In the genomic region with DNA sequence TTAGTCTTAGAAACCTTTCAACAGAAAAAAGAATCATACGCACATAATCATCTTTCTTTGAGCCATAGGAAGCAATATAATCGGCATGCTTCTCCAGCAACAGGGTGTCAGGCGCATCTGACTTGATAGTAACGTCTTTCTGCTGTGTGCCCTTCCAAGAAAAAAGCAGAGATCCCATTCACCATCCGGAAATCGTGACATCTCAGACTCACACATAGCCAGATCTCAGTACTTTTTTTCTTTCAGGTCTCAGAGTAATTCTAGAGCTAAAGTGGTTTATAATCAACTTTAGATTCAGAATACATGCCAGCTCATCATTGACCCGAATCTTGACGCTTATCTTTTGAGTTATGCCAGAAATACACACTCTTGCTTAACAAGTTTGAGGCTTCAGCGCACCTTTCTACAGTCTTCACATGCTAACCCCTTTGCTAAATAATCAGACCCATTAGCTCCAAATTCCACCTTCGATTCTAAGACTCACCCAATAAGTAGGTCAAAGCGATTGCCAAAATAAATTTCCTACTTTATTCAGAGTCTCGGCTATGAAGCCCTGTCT, we compare ENCODE assay signal across 7 mouse cellular contexts. TPM values are rescaled to one million over a fixed set of nuclear protein-coding genes. Genes with fewer than 3 reads are reported as not detected.
A peak's percentile ranks its signal among the peaks of the same experiment; 100 is the strongest.
DNase-seq lines count a peak whose midpoint lies in the region; ATAC-seq lines count a peak whose summit lies in the region.

No protein-coding gene starts in this region.

- WGBS in embryonic facial prominence, embryonic 14.5 days, result 2% methylated on average over 12 of the region's 12 CpGs
- WGBS in limb, embryonic 11.5 days, result 4% methylated on average over 12 of the region's 12 CpGs
- 3% methylated on average over 12 of the region's 12 CpGs for WGBS in stomach, embryonic 14.5 days

- no peak for DNase-seq in embryonic facial prominence, embryonic 14.5 days (ENCODE audit: low spot score)
- DNase-seq in limb, embryonic 11.5 days (ENCODE audit: low spot score), result no peak
- DNase-seq in right cerebral cortex, postnatal 25 days, result no peak
- no peak for DNase-seq in B cell, adult 2 months

- H3K4me2 ChIP-seq in embryonic facial prominence, embryonic 14.5 days (ENCODE audit: low read depth, low read length), result peak overlapping the region; percentile 76
- H3K4me2 ChIP-seq in limb, embryonic 11.5 days (ENCODE audit: low read depth, severe bottlenecking), result peak overlapping the region; percentile 68
- peak overlapping the region; percentile 54 for H3K4me2 ChIP-seq in stomach, embryonic 14.5 days (replicated peaks; ENCODE audit: low read depth, low read length)

- H3K9me3 ChIP-seq in megakaryocyte, embryonic 14.5 days, result no peaks in the 10 kb centered on the region
- H3K9me3 ChIP-seq in embryonic facial prominence, embryonic 14.5 days (ENCODE audit: control insufficient read depth, low read length), result no peaks in the 10 kb centered on the region
- no peaks in the 10 kb centered on the region for H3K9me3 ChIP-seq in limb, embryonic 11.5 days (ENCODE audit: control insufficient read depth, low read length)
- no peaks in the 10 kb centered on the region for H3K9me3 ChIP-seq in stomach, embryonic 14.5 days (ENCODE audit: control insufficient read depth, low read depth, low read length)

- H3K9ac ChIP-seq in embryonic facial prominence, embryonic 14.5 days (ENCODE audit: low read depth, low read length), result peak overlapping the region; percentile 97
- peak overlapping the region; percentile 98 for H3K9ac ChIP-seq in limb, embryonic 11.5 days (ENCODE audit: low read length)
- peak overlapping the region; percentile 98 for H3K9ac ChIP-seq in stomach, embryonic 14.5 days (replicated peaks; ENCODE audit: low read depth, low read length)

- H3K4me1 ChIP-seq in megakaryocyte, embryonic 14.5 days, result peaks cover 58% of the 10 kb centered on the region
- peaks cover 23% of the 10 kb centered on the region for H3K4me1 ChIP-seq in embryonic facial prominence, embryonic 14.5 days (ENCODE audit: control insufficient read depth, insufficient read depth, low read length)
- H3K4me1 ChIP-seq in limb, embryonic 11.5 days (ENCODE audit: control insufficient read depth, insufficient read depth, low read length), result peaks cover 11% of the 10 kb centered on the region
- peaks cover 22% of the 10 kb centered on the region for H3K4me1 ChIP-seq in stomach, embryonic 14.5 days (ENCODE audit: control insufficient read depth, insufficient read depth, low read length)

- H3K27me3 ChIP-seq in megakaryocyte, embryonic 14.5 days (replicated peaks), result no peaks in the 10 kb centered on the region
- no peaks in the 10 kb centered on the region for H3K27me3 ChIP-seq in embryonic facial prominence, embryonic 14.5 days (replicated peaks; ENCODE audit: control insufficient read depth, insufficient read depth, low read length)
- no peaks in the 10 kb centered on the region for H3K27me3 ChIP-seq in limb, embryonic 11.5 days (ENCODE audit: control insufficient read depth, insufficient read depth, low read length)
- no peaks in the 10 kb centered on the region for H3K27me3 ChIP-seq in stomach, embryonic 14.5 days (ENCODE audit: control insufficient read depth, insufficient read depth, low read length)

- H3K27ac ChIP-seq in embryonic facial prominence, embryonic 14.5 days (replicated peaks; ENCODE audit: low read depth, low read length), result peak overlapping the region; percentile 89
- H3K27ac ChIP-seq in limb, embryonic 11.5 days (replicated peaks; ENCODE audit: low read depth, low read length), result peak overlapping the region; percentile 68; the same call in 1 of the 2 replicates
- peak overlapping the region; percentile 78 for H3K27ac ChIP-seq in stomach, embryonic 14.5 days (ENCODE audit: low read length)

- ATAC-seq in megakaryocyte, adult 5-6 weeks (ENCODE audit: poor library complexity, severe bottlenecking), result no peak
- no peak for ATAC-seq in embryonic facial prominence, embryonic 14.5 days (ENCODE audit: low read depth)
- ATAC-seq in limb, embryonic 11.5 days (ENCODE audit: insufficient number of reproducible peaks, low FRiP score, low TSS enrichment, low read depth), result no peak
- ATAC-seq in stomach, embryonic 14.5 days (ENCODE audit: insufficient number of reproducible peaks, insufficient read depth, low FRiP score, low read depth), result no peak

- H3K36me3 ChIP-seq in megakaryocyte, embryonic 14.5 days (replicated peaks; ENCODE audit: low read length), result peaks cover 47% of the 10 kb centered on the region
- peaks cover 47% of the 10 kb centered on the region for H3K36me3 ChIP-seq in embryonic facial prominence, embryonic 14.5 days (ENCODE audit: control insufficient read depth, insufficient read depth, low read length)
- peaks cover 30% of the 10 kb centered on the region for H3K36me3 ChIP-seq in limb, embryonic 11.5 days (ENCODE audit: control insufficient read depth, insufficient read depth, low read length)
- peaks cover 42% of the 10 kb centered on the region for H3K36me3 ChIP-seq in stomach, embryonic 14.5 days (ENCODE audit: control insufficient read depth, insufficient read depth, low read length)

- H3K4me3 ChIP-seq in megakaryocyte, embryonic 14.5 days (replicated peaks), result peak overlapping the region; percentile 98
- H3K4me3 ChIP-seq in embryonic facial prominence, embryonic 14.5 days (ENCODE audit: low read depth, low read length), result peak overlapping the region; percentile 96
- H3K4me3 ChIP-seq in limb, embryonic 11.5 days (ENCODE audit: low read depth, low read length), result peak overlapping the region; percentile 90
- H3K4me3 ChIP-seq in stomach, embryonic 14.5 days (ENCODE audit: low read depth, low read length), result peak overlapping the region; percentile 89

RNA-seq across cellular contexts. Expression of gene Rabggtb, which starts 0.8 kb away (rescaled TPM):
- polyA plus RNA-seq in megakaryocyte, embryonic 14.5 days (2012; ENCODE audit: insufficient read depth, low replicate concordance), result 2.3 and 10.0 TPM in 2 replicates
- 46.1 and 63.0 TPM in 2 replicates for total RNA-seq in megakaryocyte, adult 5-6 weeks (2015)
- 54.2 and 60.8 TPM in 2 replicates for total RNA-seq in megakaryocyte, adult 5-6 weeks (2017)
- 54.0 and 56.2 TPM in 2 replicates for polyA plus RNA-seq in embryonic facial prominence, embryonic 14.5 days (2014; fragmentation: Nextera tagmentation; extraction: Ambion mirVana)
- polyA plus RNA-seq in limb, embryonic 11.5 days (2014; fragmentation: Nextera tagmentation; extraction: Ambion mirVana), result 41.8 and 49.5 TPM in 2 replicates
- polyA plus RNA-seq in stomach, embryonic 14.5 days (2014; fragmentation: Nextera tagmentation; extraction: Ambion mirVana), result 51.2 and 59.9 TPM in 2 replicates

RNA-seq across cellular contexts. Expression of gene Msh4, which starts 6.0 kb away (rescaled TPM):
- polyA plus RNA-seq in megakaryocyte, embryonic 14.5 days (2012; ENCODE audit: insufficient read depth, low replicate concordance), result not detected in 2 replicates
- 0.33 TPM in 1 of 2 replicates, not detected in the other for total RNA-seq in megakaryocyte, adult 5-6 weeks (2015)
- 0.04 and 0.08 TPM in 2 replicates for total RNA-seq in megakaryocyte, adult 5-6 weeks (2017)
- polyA plus RNA-seq in embryonic facial prominence, embryonic 14.5 days (2014; fragmentation: Nextera tagmentation; extraction: Ambion mirVana), result 0.06 TPM in 1 of 2 replicates, not detected in the other
- polyA plus RNA-seq in limb, embryonic 11.5 days (2014; fragmentation: Nextera tagmentation; extraction: Ambion mirVana), result 0.11 TPM in 1 of 2 replicates, not detected in the other
- 0.07 and 0.22 TPM in 2 replicates for polyA plus RNA-seq in stomach, embryonic 14.5 days (2014; fragmentation: Nextera tagmentation; extraction: Ambion mirVana)

RNA-seq across cellular contexts. Expression of gene Acadm, which starts 32.5 kb away (rescaled TPM):
- 3.5 and 9.9 TPM in 2 replicates for polyA plus RNA-seq in megakaryocyte, embryonic 14.5 days (2012; ENCODE audit: insufficient read depth, low replicate concordance)
- total RNA-seq in megakaryocyte, adult 5-6 weeks (2015), result 47.8 and 56.5 TPM in 2 replicates
- total RNA-seq in megakaryocyte, adult 5-6 weeks (2017), result 166 and 238 TPM in 2 replicates
- 79.4 and 81.1 TPM in 2 replicates for polyA plus RNA-seq in embryonic facial prominence, embryonic 14.5 days (2014; fragmentation: Nextera tagmentation; extraction: Ambion mirVana)
- 42.5 and 43.9 TPM in 2 replicates for polyA plus RNA-seq in limb, embryonic 11.5 days (2014; fragmentation: Nextera tagmentation; extraction: Ambion mirVana)
- polyA plus RNA-seq in stomach, embryonic 14.5 days (2014; fragmentation: Nextera tagmentation; extraction: Ambion mirVana), result 73.6 and 76.7 TPM in 2 replicates
